Mouse (Mus musculus): ENCODE data around the gene P2rx3.

The P2rx3 gene

DNA sequence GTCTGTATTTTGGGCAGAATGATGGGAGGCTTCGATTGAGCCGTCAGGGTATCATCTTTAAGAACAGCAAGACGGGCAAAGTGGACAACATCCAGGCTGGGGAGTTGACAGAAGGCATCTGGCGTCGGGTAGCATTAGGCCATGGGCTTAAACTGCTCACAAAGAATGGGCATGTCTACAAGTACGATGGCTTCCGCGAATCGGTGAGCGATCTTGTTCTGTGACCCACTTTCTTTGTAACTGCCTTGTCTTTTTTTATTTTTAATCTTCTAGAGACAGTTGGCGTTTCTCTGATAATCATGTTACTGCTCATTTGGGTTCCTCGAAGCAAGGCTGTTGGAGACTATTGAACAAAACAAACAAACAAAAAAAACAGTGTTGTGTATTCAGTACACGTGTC, 1.1 kb upstream of the P2rx3 start:
- no peak for DNase-seq

DNA sequence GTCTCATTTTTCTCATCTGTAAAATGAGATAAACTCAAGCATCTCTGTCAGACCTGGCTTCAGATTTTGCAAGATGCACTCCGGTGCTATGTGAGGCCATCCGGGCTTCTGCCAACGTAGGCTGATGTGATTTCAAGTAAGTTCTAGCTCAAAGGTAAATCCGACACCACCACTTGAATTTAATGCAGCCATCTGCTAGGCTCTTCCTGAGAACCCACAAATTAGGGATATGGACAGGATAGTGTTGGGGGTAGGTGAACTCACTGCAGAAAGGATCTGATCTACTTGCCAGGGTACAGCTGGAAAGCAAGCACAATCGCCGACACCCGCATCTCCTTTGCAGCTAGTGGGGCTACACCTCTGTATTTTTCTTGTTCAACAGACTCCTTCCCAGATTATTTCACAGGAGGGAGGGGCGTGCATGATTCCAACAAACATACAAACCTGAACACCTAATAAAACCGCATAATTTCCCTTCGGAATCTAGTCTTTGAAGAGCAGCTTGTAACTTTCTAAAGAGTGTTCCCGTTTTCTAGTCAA, 685 bp downstream of the P2rx3 start:
- no peak for DNase-seq

DNA sequence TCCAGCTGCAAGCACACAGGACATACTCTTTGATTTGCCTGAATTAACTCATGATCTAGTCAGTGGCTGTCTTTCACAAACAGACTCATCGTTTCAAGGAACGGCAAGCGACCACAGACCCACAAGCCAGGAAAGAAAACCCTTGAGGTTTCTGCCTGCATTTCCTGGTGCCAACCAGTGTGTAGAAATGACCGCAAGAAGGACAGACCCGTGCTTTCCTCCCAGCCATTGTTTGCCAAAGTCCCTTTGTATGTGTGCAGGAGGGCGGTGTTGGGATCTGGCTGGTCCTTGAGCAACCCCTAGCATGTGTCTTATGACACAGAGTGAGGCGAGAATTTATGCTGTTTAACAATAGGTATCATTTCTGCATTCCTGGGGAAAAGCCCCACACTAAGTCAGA, 3.1 kb downstream of the P2rx3 start:
- DNase-seq: no peak

DNA sequence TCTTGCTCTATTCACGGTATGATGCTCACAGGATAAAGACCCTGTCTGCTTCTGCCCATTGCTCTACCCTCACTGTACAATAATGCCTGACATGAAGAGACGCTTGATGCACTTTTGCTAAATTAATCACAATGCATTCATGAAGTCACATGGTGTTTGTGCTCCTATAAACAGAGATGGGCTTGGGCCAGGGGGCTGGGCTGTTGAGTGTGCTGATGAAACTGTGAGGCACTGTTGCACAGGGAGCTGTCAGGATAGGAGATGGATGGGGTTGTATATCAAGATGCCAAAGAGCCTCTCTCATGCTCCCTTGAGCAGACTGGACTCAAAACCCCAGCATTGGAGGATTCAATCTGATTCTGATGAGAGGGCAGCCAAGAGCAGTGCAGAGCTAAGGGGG, 4.1 kb downstream of the P2rx3 start:
- DNase-seq: no peak

DNA sequence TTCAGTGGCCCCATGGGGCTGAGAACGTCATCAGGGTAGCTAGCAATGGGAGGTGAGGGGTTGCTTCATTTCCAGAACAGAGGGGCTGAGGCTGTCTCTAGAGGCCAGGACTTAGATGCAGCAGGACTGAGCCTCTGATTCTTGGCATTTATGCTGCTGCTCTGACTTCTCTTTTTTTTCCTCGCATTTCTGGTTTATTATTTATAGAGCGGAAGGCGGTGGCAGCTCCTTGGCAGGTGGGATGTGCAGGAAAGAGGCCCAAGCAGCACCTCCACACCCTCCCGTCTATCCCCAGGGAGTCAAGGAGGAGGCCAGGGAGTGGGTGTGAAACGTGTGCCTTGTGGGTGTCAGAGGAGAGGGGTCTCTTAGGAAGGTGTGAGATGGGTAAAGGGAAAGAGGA, 6.3 kb downstream of the P2rx3 start:
- no peak for DNase-seq

DNA sequence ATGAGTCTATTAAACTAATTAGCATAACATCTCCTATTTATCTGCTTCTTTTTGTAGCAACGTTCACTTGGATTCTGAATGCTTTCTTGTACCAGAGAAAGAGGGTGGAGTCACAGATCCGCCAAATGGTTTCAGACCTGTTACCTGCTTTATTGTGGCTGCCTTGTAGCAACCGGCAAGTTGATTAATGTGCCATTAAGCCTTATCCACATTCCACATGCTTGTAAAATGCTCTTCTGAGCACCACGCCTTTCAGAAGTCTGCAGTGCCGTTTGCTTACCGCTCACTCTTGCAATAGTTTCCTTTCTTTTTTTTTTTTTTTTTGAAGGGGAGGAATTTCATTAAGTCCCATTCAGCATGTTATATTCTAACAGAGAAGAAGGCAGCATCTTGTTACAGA, 7.4 kb downstream of the P2rx3 start:
- DNase-seq: no peak

DNA sequence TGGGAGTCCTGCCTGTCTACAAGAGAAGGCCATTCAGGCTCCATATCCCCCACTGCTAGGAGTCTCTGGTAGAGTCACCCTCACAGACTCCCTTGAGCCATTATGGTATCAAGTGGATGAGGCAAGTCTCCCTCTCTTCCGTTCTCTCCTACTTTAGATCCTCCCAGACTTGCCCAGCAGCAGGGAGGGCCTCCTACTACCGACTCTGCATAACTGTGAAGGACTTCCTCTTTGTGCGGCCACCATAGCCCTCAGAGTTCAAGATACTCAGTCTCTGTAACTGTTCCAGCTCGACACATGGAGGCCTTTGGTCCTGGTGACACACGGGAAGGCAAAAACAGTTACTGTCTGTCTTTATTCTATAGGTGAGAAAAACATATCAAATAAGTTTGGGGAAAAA, 10.0 kb downstream of the P2rx3 start:
- no peak for DNase-seq

DNA sequence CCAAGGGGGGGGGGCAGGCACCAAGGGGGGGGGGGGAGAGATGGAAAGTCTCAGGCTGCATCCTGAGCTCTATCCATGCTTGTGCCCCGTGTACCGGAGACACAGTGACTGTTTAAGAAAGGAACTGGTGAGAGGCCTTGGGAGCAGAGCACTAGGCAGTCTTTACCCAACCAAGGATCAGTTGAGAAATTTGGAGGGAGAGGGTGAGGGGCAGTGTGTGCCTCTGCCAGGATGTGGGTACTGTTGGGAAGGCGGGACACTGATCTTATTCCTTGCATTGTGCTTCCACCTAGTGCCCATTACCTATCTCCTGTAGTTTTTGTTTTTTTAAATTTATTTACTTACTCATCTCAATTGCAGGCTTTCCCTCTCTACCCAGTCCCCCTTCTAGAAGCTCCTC, 11.1 kb downstream of the P2rx3 start:
- no peak for DNase-seq

DNA sequence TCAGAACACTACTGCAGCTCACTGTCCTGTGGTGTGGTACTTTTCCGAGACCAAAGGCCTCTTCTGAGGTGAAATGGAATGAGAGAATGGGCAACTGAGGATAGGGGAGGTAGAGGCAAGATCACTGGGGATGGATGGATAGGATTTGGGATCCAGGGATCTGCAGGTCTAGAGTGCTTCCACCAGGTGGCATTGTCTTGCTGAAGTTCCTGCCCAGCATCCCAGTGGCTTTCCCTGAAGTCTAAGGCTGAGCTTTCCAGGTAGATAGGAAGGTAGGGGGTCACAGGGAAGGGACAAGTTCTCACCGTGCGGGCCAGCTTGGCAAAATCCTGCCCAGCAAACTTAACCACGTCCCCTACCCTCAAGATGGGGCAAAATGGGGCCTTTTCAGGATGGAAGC, 15.2 kb downstream of the P2rx3 start:
- DNase-seq: no peak

DNA sequence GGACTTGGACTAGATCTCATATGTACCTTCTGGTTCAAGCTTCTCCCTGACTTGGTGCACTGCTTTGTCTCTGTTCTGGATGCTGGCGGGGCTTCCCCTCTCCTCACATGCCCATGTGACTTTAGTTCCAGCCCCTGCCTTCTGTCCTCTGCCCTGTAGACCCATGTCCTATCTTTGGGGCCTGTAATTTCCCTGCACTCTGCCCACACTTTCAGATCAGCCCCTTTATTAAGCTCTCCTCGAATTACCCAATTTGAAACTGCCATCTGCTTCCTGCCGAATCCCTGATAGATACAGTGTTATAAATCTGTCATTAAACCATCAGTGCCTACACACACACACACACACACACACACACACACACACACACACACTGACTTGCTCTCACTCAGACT, 22.7 kb downstream of the P2rx3 start:
- DNase-seq: no peak

DNA sequence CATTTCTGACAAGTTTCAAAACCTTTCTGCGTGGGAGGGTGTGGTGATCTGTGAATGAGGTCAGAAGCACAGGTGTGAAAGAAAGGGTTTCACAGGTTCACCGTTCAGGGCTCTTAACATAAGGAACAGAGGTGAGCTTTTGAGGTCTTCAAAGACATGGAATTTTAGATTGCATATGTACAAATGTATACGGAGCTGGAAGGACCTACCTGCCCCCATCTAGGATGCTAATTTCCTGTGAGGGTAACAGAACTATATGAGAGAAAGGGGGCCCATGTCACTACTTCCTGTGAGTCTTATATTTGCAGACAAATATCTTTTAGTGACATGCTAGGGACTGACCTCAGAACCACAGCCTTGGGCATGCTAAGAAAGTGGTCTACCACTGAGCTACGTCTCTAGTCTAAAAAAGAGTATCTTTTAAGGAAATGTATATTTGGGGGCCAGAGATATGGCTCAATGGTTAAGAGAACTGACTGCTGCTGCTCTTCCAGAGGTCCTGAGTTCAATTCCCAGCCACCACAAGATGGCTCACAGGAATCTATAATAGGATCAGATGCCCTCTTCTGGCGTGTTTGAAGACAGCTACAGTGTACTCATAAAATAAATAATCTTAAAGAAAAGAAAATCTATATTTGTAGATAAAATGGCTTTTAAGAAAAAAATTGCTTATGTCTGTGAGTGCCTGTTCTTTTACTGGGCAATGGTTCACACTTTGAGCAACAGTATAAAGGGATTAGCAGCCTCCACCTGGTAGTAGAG, 23.3 kb downstream of the P2rx3 start:
- DNase-seq: no peak

DNA sequence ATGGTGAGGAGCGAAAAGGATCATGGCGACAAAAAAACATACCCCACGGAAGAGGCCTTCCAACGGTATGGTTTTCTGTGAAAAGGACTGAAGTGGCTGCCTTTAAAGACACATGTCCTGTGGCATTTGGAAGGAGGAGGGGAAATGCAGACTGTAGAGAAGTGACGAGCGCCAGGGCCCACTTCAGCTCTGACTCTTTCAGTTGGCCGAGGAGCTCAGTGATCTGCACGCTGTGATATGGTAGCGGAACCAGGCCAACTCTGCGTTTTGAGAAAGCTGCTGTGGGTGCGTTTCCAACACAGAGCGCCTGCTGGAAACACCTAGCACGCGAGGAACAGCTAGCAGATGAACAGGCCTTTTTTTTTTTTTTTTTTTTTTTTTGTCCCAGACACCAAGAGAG, 24.6 kb downstream of the P2rx3 start:
- no peak for DNase-seq

DNA sequence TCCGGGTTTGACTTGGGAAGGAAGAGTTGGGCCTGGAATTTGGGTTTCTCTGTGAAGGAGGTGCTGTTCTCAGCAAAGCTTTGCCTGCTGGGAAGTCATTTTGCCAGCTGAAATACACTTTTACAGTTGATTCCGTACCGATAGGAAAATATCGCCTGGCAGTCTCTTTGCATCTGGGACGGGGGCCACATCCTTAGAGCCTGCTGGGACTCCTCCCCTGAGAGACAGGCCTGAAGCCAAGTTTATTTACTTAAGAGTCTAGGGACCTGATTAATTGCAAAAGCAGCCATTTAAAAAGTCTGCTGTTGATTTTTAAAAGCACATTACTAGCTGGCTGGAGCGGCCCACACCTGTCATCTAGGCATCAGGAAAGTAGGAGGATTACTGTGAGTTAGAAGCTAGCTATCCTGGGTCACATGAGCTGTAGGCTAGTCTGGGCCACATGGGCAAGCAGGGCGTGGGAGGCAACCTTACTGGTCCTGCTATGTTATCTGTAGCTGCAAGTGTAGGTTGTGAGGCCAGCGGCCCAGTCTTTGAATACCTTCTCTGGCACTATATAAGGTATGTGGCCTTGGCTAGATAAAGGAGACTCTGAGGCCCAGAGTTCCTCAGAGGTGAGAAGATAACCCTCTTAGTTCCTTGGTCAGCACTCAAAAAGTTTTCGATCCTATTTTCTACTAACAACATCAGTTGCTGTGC, 25.2 kb downstream of the P2rx3 start:
- no peak for DNase-seq

DNA sequence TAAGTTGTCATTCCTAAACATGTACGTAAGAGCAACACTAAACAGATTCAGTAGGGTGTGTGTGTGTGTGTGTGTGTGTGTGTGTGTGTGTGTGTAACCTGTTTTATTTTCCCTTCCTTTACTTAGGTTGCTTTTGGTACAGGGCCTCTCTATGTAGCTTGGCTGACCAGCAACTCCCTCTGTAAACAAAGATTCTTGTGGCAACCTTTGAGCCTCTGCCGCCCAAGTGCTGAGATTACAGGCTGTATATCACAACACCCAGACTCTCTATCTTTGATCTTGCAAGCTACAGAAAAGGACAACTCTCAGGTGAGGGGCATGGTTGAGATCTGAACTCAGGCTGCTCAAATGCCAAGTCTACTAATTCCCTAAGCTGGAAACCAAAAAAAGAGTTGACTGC, 28.1 kb downstream of the P2rx3 start:
- no peak for DNase-seq

DNA sequence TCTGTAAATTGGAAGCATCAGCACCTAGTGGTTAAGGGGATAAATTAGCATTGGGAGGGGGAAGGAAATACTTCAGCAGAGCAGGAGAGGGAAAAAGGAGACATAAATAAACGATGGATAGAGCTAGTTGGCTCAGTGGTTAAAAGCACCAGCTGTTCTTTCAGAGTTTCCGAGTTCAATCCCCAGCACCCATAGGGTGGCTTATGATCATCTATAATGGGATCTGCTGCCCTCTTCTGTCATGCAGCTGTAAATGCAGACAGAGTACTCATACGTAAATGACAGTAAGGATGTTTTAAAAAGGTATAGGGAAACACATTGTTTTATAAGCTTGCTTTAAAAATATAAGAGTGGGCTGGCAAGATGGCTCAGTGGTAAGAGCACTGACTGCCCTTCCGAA, 29.5 kb downstream of the P2rx3 start:
- DNase-seq: peak; percentile 17

DNA sequence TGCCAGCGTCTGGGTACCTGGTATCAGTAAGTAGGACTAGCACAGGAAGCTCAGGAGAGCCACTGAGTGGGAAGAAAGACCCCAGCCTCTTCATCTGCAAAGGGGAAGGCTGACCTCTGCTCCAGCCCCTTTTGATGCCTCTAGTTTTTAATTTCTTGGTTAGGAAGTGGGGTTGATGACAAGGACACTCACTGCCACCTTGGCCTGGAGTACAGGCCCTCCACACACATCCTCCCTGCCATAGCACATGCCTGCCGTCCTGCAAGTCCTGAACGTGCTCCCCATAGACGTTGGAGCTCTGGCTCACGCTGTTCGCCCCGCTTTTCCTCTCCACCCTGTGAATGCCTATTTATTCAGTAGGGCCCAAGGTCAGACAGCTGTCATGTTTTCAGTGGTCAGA, 30.7 kb downstream of the P2rx3 start:
- no peak for DNase-seq

DNA sequence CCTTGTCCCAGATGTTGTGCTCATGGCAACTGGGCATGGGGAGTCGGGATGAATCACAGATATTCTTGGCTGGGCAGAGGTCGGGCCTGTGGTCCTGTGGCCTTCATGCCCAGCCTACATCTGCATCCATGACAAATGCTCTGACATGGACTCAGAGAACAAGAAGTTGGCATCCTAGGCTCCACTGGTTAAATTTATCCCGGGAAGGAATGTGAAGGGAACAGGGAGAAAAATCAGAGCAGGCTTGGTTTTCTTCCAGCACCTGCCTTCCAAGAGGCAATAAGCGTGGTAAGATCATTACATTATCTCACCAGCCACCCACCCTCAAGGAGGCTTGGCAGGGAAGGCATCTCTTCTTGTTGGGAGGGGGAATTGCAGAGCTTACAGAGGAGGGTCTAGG, 32.9 kb downstream of the P2rx3 start:
- DNase-seq: no peak

DNA sequence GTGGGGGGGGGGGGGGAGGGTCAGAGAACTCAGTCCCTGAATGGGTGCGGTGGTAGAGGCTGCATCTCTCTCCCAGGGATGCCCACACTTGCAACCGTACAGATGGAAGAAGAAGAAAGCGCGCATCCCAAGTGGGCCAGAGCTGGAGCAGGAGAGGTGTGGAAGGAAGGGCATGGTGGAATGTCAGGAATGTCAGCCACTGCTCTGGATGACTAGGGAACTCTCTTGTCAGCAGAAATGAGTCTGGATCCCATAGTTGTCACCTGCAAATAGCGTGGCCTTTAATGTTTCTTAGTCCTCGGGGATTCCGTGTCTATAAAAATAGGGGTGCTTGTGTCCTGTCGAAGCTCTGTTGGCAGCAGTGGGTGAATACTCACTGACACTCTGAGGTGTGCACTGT, 34.7 kb downstream of the P2rx3 start:
- no peak for DNase-seq

DNA sequence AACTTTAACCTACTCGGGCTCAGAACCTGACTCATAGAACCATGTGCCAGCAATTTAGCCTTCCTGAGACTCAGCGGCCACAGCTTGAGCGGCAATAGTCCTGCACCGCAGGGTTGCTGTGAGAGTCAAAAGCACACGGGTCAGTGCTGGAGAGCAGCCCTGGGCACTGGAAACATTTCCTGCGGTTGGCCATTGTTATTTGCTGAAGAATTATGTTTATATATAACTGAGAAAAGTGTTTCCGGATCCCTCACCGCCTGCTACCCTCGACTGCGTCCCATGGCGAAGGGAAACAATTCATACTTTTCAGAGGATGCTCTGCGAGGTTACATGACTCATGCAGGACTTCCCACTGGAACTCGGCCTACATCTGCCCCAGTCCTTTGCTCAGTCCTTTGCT, 35.8 kb downstream of the P2rx3 start:
- DNase-seq: no peak

DNA sequence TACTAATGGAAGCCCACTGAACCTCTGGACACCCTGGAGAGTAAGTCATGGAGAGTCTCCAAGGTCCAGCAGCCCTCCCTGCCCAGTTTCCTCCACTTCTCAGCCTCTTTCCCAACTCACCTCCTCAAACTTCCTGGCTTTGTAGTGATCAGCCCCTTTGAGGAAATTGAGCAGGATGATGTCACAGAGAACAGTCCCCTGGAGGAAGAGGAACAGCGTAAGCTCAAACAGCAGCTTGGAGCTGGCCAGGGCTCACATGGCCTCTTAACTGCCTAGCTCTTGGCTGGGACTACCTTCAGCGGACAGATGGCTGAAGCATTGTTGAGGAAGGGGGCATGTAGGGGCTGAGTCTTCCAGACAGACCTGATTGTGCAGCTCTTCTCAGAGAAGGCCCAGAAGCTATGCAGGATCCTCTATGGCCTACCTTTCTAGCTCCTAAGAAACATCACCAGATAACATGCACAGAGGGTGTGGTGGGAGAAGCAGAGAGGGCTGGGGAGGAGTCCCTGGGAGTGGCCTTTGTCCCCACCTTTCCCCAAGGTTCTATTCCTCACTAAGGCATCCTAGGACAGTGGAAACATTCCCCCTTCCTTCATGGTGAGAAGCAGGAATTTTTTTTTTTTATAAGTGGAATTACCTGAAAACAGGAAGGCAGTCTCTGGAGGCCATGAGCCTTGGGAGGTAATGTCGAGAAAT, 37.6 kb downstream of the P2rx3 start:
- no peak for DNase-seq

DNA sequence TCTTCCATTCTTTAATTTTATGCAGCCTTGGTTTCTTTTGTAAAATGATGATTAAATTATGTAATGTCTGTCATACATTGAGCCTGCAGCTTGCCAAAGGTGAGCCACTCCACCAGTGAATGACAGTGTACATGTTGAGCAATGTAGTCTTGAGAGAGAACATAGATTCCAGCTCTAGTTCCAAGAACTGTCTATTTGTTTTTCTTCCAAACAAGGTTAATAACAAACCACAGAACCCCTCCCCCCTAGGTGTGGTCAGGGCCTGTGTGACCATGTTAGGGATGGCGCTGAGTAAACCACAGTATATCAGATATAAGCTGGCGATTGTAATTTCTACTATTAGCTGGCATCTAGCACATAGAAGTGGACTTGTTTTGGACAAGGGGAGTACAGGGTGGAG, 40.9 kb downstream of the P2rx3 start:
- no peak for DNase-seq

DNA sequence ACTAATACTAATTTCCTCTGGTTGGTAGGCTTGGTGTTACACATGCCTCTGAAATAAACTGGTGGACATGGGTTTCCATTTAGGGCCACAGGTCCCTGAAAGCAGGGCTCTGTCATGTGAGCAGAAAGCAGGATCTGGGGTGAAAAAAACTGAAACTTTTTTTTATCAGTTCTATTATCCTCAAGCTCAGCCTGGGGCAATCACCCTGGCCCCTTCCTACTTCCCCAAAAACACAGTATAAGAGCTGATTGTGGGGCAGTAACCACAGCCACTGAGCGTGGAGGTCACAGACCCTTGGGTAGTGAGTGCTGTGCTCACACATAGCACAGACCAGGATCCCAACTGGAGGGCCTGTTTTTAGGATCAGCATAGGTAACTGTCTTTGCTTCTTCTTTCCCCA, 49.3 kb downstream of the P2rx3 start, which contains the start of gene Prg3:
TSS of gene Prg3 (plus strand) at position 286 of the 400 bp plus-strand sequence.
- DNase-seq: no peak

DNA sequence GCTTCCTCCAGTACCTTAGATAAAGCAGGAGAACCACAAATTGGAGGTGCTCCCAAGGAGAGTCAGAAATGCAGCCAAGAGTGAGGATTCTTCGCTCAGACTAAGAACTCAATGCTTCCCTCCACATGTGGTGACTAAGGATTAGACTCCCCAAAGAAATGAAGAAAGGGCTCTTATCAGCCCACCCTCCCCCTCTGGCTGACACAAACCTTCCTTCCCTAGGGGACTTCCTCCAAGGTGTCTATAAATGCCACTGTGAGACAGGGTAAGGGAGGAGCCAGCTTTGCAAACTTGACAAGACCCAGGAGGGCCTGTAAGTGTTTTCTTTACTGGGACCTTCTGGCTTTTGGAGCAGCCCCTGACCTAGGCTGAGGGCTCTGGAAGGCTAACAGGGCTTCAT, 57.1 kb downstream of the P2rx3 start, which contains the start of gene Prg2:
TSS of gene Prg2 (plus strand) at position 274 of the 400 bp plus-strand sequence.
- DNase-seq: no peak

DNA sequence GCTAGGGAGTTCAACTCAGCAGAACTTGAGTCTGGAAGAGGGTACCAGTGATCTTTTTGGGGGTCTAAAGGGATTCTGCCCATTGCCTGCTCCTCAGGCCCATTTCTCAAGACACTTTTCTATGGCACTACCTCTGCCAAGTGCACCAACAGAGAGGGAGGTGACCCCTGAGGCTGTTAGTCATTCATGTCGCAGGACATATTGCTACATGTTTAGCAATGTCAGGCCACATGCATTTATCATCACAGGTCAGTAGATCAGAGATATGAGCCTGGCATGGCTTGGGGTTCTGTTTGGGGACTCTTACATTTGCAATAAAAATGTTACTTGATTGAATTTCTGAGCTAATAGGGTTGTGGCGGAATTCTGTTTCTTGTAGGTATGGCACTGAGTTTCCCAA, 61.7 kb downstream of the P2rx3 start:
- no peak for DNase-seq

Measured in thymus, postnatal 25 days (tissue).